Mouse (Mus musculus) ES-E14 (cell line): ENCODE measurements around the gene Smap1. TPM values are rescaled to one million over a fixed set of nuclear protein-coding genes. Genes with fewer than 3 reads are reported as not detected.

ENCODE experiments used
- DNase-seq: peaks from one replicate; pipeline ENCODE4 v3.0.0-alpha.2; 2013; ENCODE audit warnings: low read depth, low spot score
- H3K27ac ChIP-seq: 2 replicates; pipeline ENCODE4 v1.5.1; 2012; ENCODE audit warnings: low read depth, mild to moderate bottlenecking, low read length, moderate library complexity, mixed read lengths; ENCODE audit not compliant: poor library complexity, insufficient read depth, severe bottlenecking
- H3K36me3 ChIP-seq: 2 replicates; pipeline ENCODE4 v1.6.1; 2012; ENCODE audit warnings: mild to moderate bottlenecking, low read length, moderate library complexity, mixed read lengths; ENCODE audit not compliant: control insufficient read depth, poor library complexity, insufficient read depth, severe bottlenecking
- H3K4me1 ChIP-seq, 2 experiments: fragments of 150-350 bp in 1 of 2; sonication (generic) in 1 of 2; 2 replicates each; pipeline ENCODE4 v1.6.1; 2012; ENCODE audit warnings: low read length in 2 of 2, mild to moderate bottlenecking in 1 of 2, mixed read lengths in 1 of 2; ENCODE audit not compliant: control insufficient read depth in 2 of 2, insufficient read depth in 2 of 2, poor library complexity in 1 of 2
- H3K4me3 ChIP-seq, 2 experiments: fragments of 150-350 bp in 1 of 2; sonication (generic) in 1 of 2; 2 replicates each; pipeline ENCODE4 v1.5.1; 2012; ENCODE audit warnings: low read length in 2 of 2, low read depth in 1 of 2, mild to moderate bottlenecking in 1 of 2, mixed read lengths in 1 of 2; ENCODE audit not compliant: insufficient read depth in 1 of 2, poor library complexity in 1 of 2, severe bottlenecking in 1 of 2
- H3K9ac ChIP-seq: 2 replicates; pipeline ENCODE4 v1.6.1; 2012; ENCODE audit warnings: low read depth, mild to moderate bottlenecking, low read length, mixed read lengths; ENCODE audit not compliant: poor library complexity, insufficient read depth, severe bottlenecking
- H3K9me3 ChIP-seq: fragments of 150-350 bp; sonication (generic); 2 replicates; pipeline ENCODE4 v1.6.1; 2012; ENCODE audit warnings: low read depth, mild to moderate bottlenecking, low read length; ENCODE audit not compliant: control insufficient read depth, insufficient read depth
- CHD2 ChIP-seq: IDR thresholded peaks from 2 replicates; pipeline ENCODE4 v1.6.1; 2014; ENCODE audit warnings: mild to moderate bottlenecking, low read depth, low read length, inconsistent platforms
- HCFC1 ChIP-seq: IDR thresholded peaks from 2 replicates; pipeline ENCODE4 v1.6.1; 2012; ENCODE audit warnings: low read length, inconsistent platforms, borderline replicate concordance; ENCODE audit not compliant: insufficient read depth
- MAFK ChIP-seq: IDR thresholded peaks from 2 replicates; pipeline ENCODE4 v1.6.1; 2014; ENCODE audit warnings: mild to moderate bottlenecking, low read depth, low read length, inconsistent platforms; ENCODE audit not compliant: insufficient read depth
- ZC3H11A ChIP-seq: IDR thresholded peaks from 2 replicates; pipeline ENCODE4 v1.6.1; 2012; ENCODE audit warnings: low read depth, mild to moderate bottlenecking, inconsistent platforms, low read length, borderline replicate concordance
- ZNF384 ChIP-seq: IDR thresholded peaks from 2 replicates; pipeline ENCODE4 v1.6.1; 2012; ENCODE audit warnings: low read depth, low read length, inconsistent platforms
- in situ Hi-C, 2 experiments: fragments of 600-800 bp; cut with MboI; formaldehyde crosslinking; loops; one replicate each; pipeline ENCODE4 v1.15.1; 2025; ENCODE audit warnings: low sequenced_read_pairs in 2 of 2, inconsistent platforms in 1 of 2; ENCODE audit not compliant: unreplicated experiment in 2 of 2
- total RNA-seq: library from RNA; depleted of rRNA; stranded (reverse); fragments of 300-350 nt; gene quantifications from 2 replicates; pipeline ENCODE4 v1.2.3, GENCODE M21; 2012

Gene Smap1
- total RNA-seq, 1 experiment = 41.3 TPM

DNA sequence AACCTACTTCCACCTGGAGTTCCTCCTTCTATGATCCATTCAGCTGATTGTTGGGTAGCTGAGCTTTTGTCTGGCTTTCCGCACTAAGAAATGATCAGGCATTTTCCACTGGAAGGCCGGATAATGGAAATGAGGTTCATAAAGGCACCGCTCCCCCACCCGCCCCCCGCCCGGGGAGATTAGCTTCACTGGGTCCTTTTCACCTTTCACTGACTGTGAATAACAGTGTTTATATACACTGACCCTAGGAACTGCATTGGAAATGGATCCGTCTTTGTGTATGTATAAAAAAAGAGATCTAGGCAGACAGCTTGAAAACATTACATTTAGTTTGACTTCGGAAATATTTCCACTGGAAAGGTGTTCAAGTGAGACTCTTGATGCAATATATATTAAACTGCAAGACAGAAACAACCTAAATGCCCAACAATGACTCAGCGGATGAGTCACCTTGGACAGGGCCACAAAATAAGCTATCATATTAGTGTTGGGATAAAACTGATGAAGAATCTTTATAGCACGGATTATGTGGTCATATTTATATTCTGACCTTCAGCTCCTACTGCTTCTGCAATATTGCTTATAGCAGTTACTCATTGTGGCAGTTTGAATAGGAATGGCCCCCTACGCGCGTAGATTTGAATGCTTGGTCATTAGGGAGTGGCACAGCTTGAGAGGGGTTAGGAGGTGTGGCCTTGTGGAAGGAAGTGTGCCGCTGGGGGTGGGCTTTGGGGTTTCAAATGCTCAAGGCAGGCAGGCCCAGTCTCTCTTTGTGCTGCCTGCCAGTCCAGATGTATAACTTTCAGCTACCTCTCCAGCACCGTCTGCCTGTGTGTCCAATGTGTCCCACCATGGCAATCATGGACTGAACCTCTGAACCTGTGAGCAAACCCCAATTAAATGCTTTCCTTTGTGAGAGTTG is 26.9 kb upstream of the Smap1 start:
- Histone ChIP-seq H3K36me3 (no peaks in the 10 kb centered on the region), H3K27ac (no peak overlapping the region), H3K4me3 (no peak overlapping the region), H3K9ac (no peak overlapping the region), H3K4me1 (peaks cover 0 to 4% of the 10 kb centered on the region in 2 experiments; a peak in 1 of 4 replicates), H3K9me3 (no peaks in the 10 kb centered on the region)
- in situ Hi-C loops = no loop called here
- DNase-seq = no peak
- TF ChIP-seq ZNF384 = no peak
- 0 out of 2 replicates have a peak, but pooled peaks have one; percentile 36 for TF ChIP-seq MAFK

DNA sequence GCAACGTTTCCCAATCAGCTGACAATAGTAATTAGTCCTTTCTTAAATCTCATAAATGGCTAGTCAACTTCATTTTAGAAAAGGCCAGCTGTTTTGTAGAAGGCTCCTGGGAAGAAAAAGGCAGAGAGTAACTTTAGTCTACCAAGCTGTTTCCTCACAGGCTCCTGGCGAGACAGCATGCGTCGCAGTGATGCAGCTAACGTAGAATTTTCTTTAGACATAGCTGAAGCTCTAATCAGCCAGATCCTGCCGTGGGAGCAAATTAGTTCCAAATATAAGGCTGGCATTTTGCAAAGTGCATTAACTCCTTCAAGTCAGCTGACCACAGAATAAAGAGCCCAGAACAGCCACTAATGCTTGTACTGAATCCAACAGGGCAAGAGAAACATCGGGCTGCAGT is 26.2 kb upstream of the Smap1 start:
- in situ Hi-C loops = no loop called here

DNA sequence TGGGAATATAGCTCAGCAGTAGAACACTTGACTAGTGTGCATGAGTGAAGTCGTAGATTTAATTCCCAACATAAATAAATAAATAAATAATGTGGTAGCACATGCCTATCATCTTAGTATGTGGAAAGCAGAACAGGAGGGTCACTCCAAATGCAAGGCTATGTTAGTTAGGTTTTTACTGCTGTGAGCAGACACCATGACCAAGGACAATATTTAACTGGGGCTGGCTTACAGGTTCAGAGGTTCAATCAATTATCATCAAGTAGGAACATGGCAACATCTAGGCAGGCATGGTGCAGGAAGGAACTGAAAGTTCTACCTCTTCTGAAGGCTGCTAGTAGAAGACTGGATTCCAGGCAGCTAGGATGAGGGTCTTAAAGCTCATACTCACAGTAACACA is 22.0 kb upstream of the Smap1 start:
- H3K4me1 ChIP-seq = peaks cover 0 to 2% of the 10 kb centered on the region in 2 experiments; a peak in 1 of 4 replicates
- H3K36me3 ChIP-seq = no peaks in the 10 kb centered on the region
- in situ Hi-C loops = no loop called here

More for the DNA sequence above, 26.2 kb upstream of the Smap1 start:
- Histone ChIP-seq H3K27ac (no peak overlapping the region), H3K9me3 (no peaks in the 10 kb centered on the region), H3K36me3 (no peaks in the 10 kb centered on the region), H3K9ac (no peak overlapping the region), H3K4me1 (peaks cover 0 to 4% of the 10 kb centered on the region in 2 experiments; a peak in 1 of 4 replicates), H3K4me3 (no peak overlapping the region)
- TF ChIP-seq ZC3H11A (no peak), HCFC1 (no peak), ZNF384 (no peak), CHD2 (no peak), MAFK (no peak)
- no peak for DNase-seq

DNA sequence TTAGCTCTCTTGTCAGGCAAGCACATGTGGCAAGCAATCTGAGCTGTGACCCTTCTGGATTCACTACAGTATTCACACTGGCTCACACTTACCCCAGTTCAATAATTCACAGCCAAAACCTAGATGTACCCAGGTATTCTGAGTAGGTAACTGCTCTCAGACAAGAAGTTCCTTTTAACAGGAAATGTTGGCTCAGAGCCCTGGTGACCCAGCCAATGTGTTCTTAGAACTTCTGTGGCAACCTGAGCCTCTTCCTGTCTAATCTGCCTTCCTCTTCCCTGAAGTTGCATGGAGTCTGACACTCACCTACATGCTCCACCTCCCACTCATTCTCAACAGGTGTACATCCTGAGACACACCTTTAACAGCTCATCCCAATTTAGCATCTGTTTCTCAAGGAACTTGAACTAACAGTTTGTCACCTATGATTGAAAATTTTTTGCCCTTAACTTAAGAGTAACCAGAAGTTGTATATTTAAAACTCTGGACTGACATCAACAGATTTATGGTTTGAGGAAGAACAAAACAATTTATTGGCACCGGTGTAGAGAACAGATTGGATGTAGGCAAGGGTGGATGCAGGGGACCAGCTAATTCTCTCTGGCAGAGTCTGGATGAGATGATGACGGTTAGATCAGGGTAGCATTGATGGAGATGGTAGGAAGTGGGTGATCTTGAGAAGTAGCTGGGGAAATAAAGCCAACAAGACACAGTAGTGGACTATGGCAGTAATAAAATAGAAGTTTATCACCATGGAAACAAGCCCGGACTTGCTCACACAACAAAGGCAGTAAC is 21.2 kb upstream of the Smap1 start:
- Histone ChIP-seq H3K27ac (no peak overlapping the region), H3K36me3 (no peaks in the 10 kb centered on the region), H3K4me1 (no peaks in the 10 kb centered on the region), H3K4me3 (no peak overlapping the region), H3K9ac (no peak overlapping the region), H3K9me3 (no peaks in the 10 kb centered on the region)
- TF ChIP-seq HCFC1 (no peak), MAFK (no peak), CHD2 (no peak), ZNF384 (no peak), ZC3H11A (no peak)
- no peak for DNase-seq
- in situ Hi-C loops = no loop called here

More for the DNA sequence above, 22.0 kb upstream of the Smap1 start:
- Histone ChIP-seq H3K4me3 (no peak overlapping the region), H3K27ac (no peak overlapping the region), H3K9ac (no peak overlapping the region), H3K9me3 (no peaks in the 10 kb centered on the region)
- DNase-seq = no peak
- no peak for TF ChIP-seq ZNF384
